Mouse (Mus musculus): ENCODE data around the gene Golga5.

- TF ChIP-seq CTCF (IDR thresholded peaks at IDR 0.05; ENCODE audit: low read depth) (no peak), EP300 (IDR thresholded peaks at IDR 0.05; ENCODE audit: low read depth) (no peak)
These were observed 29.8 kb upstream of the Golga5 start for GRCm38 (mm10) chr12:102438983-102439631.

Data from heart, postnatal 0 days (tissue).